Mouse (Mus musculus): ENCODE measurements around the gene Mlh1.

The Mlh1 gene

GRCm38 (mm10) chr9:111286468-111286867, 14.9 kb upstream of the Mlh1 start:
- no peak for DNase-seq (ENCODE audit: low spot score in 2 of 2)

GRCm38 (mm10) chr9:111285676-111286075, 14.1 kb upstream of the Mlh1 start:
- DNase-seq (ENCODE audit: low spot score in 2 of 2), result no peak

- DNase-seq (ENCODE audit: low spot score in 2 of 2), result no peak
These were observed 13.5 kb upstream of the Mlh1 start for GRCm38 (mm10) chr9:111285061-111285460.

- no peak for DNase-seq (ENCODE audit: low spot score in 2 of 2)
These were observed 3.6 kb upstream of the Mlh1 start for GRCm38 (mm10) chr9:111275156-111275555.

- no peak for DNase-seq (ENCODE audit: low spot score in 2 of 2)
These were observed 2.4 kb upstream of the Mlh1 start for GRCm38 (mm10) chr9:111273958-111274357.

- no peak for DNase-seq (ENCODE audit: low spot score in 2 of 2)
These were observed 1.6 kb upstream of the Mlh1 start for GRCm38 (mm10) chr9:111272996-111273785.

- DNase-seq (ENCODE audit: low spot score in 2 of 2), result no peak
These were observed 765 bp upstream of the Mlh1 start for GRCm38 (mm10) chr9:111272356-111272755.

- peak in 1 of 2 experiments; percentile 71 for DNase-seq (ENCODE audit: low spot score in 2 of 2)
These were observed 546 bp downstream of the Mlh1 start for GRCm38 (mm10) chr9:111271056-111271433.

GRCm38 (mm10) chr9:111270606-111271005, 985 bp downstream of the Mlh1 start:
- DNase-seq (ENCODE audit: low spot score in 2 of 2), result no peak

- no peak for DNase-seq (ENCODE audit: low spot score in 2 of 2)
These were observed 3.6 kb downstream of the Mlh1 start for GRCm38 (mm10) chr9:111267998-111268397.

GRCm38 (mm10) chr9:111261356-111261755, 10.2 kb downstream of the Mlh1 start:
- no peak for DNase-seq (ENCODE audit: low spot score in 2 of 2)

GRCm38 (mm10) chr9:111260360-111260985, 11.1 kb downstream of the Mlh1 start:
- DNase-seq (ENCODE audit: low spot score in 2 of 2), result peak in 1 of 2 experiments; percentile 13

GRCm38 (mm10) chr9:111252161-111252869, 19.3 kb downstream of the Mlh1 start:
- DNase-seq (ENCODE audit: low spot score in 2 of 2), result no peak

GRCm38 (mm10) chr9:111247682-111248246, 23.8 kb downstream of the Mlh1 start:
- no peak for DNase-seq (ENCODE audit: low spot score in 2 of 2)

- DNase-seq (ENCODE audit: low spot score in 2 of 2), result no peak
These were observed 26.0 kb downstream of the Mlh1 start for GRCm38 (mm10) chr9:111245546-111245945.

GRCm38 (mm10) chr9:111243384-111243783, 28.2 kb downstream of the Mlh1 start:
- DNase-seq (ENCODE audit: low spot score in 2 of 2), result no peak

- no peak for DNase-seq (ENCODE audit: low spot score in 2 of 2)
These were observed 31.8 kb downstream of the Mlh1 start for GRCm38 (mm10) chr9:111239821-111240220.

GRCm38 (mm10) chr9:111237726-111238125, 33.9 kb downstream of the Mlh1 start:
- DNase-seq (ENCODE audit: low spot score in 2 of 2), result no peak

- DNase-seq (ENCODE audit: low spot score in 2 of 2), result no peak
These were observed 36.9 kb downstream of the Mlh1 start for GRCm38 (mm10) chr9:111234701-111235100.

GRCm38 (mm10) chr9:111228446-111228845, 43.1 kb downstream of the Mlh1 start:
- no peak for DNase-seq (ENCODE audit: low spot score in 2 of 2)

- no peak for DNase-seq (ENCODE audit: low spot score in 2 of 2)
These were observed 48.2 kb downstream of the Mlh1 start for GRCm38 (mm10) chr9:111223406-111223805.

GRCm38 (mm10) chr9:111221580-111221979, 50.0 kb downstream of the Mlh1 start:
- no peak for DNase-seq (ENCODE audit: low spot score in 2 of 2)

Measured in right cerebral cortex, postnatal 36 days (tissue).